Mouse (Mus musculus) ovary, adult 18-20 months (tissue): ENCODE measurements around the gene Spns2.
"Not testable (repeated sequence)": the region's sequence is repeated elsewhere in the genome, so short reads cannot be mapped to it uniquely, and the experiment has no call there.

ENCODE experiments used
- DNase-seq: peaks from one replicate; pipeline ENCODE4 v3.0.0; 2022; ENCODE audit warnings: low spot score, mixed read lengths

Spns2 gene

GRCm38 (mm10) chr11:72436271-72436670 is 53.4 kb downstream of the Spns2 start:
- DNase-seq = no peak

GRCm38 (mm10) chr11:72435694-72436045 is 54.0 kb downstream of the Spns2 start:
- DNase-seq = peak; percentile 64

GRCm38 (mm10) chr11:72434963-72435693 is 54.6 kb downstream of the Spns2 start, which contains the start of gene Ggt6:
Ggt6 (plus strand) TSS chr11:72435526.
- no peak for DNase-seq

- DNase-seq = not testable (repeated sequence)
These were observed 59.2 kb downstream of the Spns2 start for GRCm38 (mm10) chr11:72430311-72431068.

- DNase-seq = peak; percentile 56
These were observed 60.4 kb downstream of the Spns2 start for GRCm38 (mm10) chr11:72429288-72429690.

- peak; percentile 58 for DNase-seq
These were observed 61.0 kb downstream of the Spns2 start for GRCm38 (mm10) chr11:72428694-72429093.

GRCm38 (mm10) chr11:72426884-72427283 is 62.8 kb downstream of the Spns2 start:
- no peak for DNase-seq

- DNase-seq = no peak
These were observed 64.5 kb downstream of the Spns2 start for GRCm38 (mm10) chr11:72425201-72425600.

GRCm38 (mm10) chr11:72423686-72424085 is 66.0 kb downstream of the Spns2 start:
- DNase-seq = no peak

GRCm38 (mm10) chr11:72421518-72422278 is 68.0 kb downstream of the Spns2 start:
- DNase-seq = no peak

- DNase-seq = no peak
These were observed 69.1 kb downstream of the Spns2 start for GRCm38 (mm10) chr11:72420460-72421122.

- DNase-seq = no peak
These were observed 70.7 kb downstream of the Spns2 start for GRCm38 (mm10) chr11:72419006-72419405.

- DNase-seq = no peak
These were observed 71.5 kb downstream of the Spns2 start for GRCm38 (mm10) chr11:72418227-72418626.

- no peak for DNase-seq
These were observed 72.3 kb downstream of the Spns2 start for GRCm38 (mm10) chr11:72417376-72417775.

- DNase-seq = no peak
These were observed 73.0 kb downstream of the Spns2 start for GRCm38 (mm10) chr11:72416666-72417065.

GRCm38 (mm10) chr11:72415155-72415554 is 74.5 kb downstream of the Spns2 start:
- DNase-seq = no peak

- DNase-seq = no peak
These were observed 76.0 kb downstream of the Spns2 start for GRCm38 (mm10) chr11:72413601-72414190.

- DNase-seq = no peak
These were observed 76.7 kb downstream of the Spns2 start for GRCm38 (mm10) chr11:72413016-72413415.

GRCm38 (mm10) chr11:72411945-72412344 is 77.8 kb downstream of the Spns2 start:
- DNase-seq = no peak

GRCm38 (mm10) chr11:72411093-72411921 is 78.4 kb downstream of the Spns2 start, which contains the start of gene Smtnl2:
Smtnl2 (minus strand) TSS chr11:72411713.
- DNase-seq = peak; percentile 85
